Mouse (Mus musculus) intestine, embryonic 15.5 days (tissue): Measurements from ENCODE around the gene Ephb2. TPM values are rescaled to one million over a fixed set of nuclear protein-coding genes. Genes with fewer than 3 reads are reported as not detected.

ENCODE experiments used
- ATAC-seq: fragments of 200-750 bp; cut with Nextera tagmentation; 2 replicates; pipeline ENCODE4 v1.8.0; 2017; ENCODE audit warnings: moderate TSS enrichment, moderate library complexity
- H3K27ac ChIP-seq: fragments of 300-500 bp; sonication (generic); 2 replicates; pipeline ENCODE4 v1.5.1; 2015; ENCODE audit warnings: mild to moderate bottlenecking, inconsistent platforms
- H3K27me3 ChIP-seq: fragments of 300-500 bp; sonication (generic); replicated peaks from 2 replicates; pipeline ENCODE4 v1.6.1; 2015; ENCODE audit warnings: inconsistent platforms
- H3K36me3 ChIP-seq: fragments of 300-500 bp; sonication (generic); 2 replicates; pipeline ENCODE4 v1.6.1; 2015; ENCODE audit warnings: inconsistent platforms
- H3K4me1 ChIP-seq: fragments of 300-500 bp; sonication (generic); replicated peaks from 2 replicates; pipeline ENCODE4 v1.6.1; 2015; ENCODE audit warnings: inconsistent platforms
- H3K4me2 ChIP-seq: fragments of 300-500 bp; sonication (generic); replicated peaks from 2 replicates; pipeline ENCODE4 v1.6.1; 2015; ENCODE audit warnings: mild to moderate bottlenecking, inconsistent platforms
- H3K4me3 ChIP-seq: fragments of 300-500 bp; sonication (generic); replicated peaks from 2 replicates; pipeline ENCODE4 v1.5.1; 2015; ENCODE audit warnings: inconsistent platforms
- H3K9ac ChIP-seq: fragments of 300-500 bp; sonication (generic); 2 replicates; pipeline ENCODE4 v1.6.1; 2015; ENCODE audit warnings: inconsistent platforms
- H3K9me3 ChIP-seq: fragments of 300-500 bp; sonication (generic); 2 replicates; pipeline ENCODE4 v1.6.1; 2016; ENCODE audit warnings: inconsistent platforms
- WGBS: fragments of 180-500 bp; shearing (Covaris S2); methylation state at CpG from one replicate; pipeline ENCODE4 v1.1.7; 2015; 5-methylcytosine and 5-hydroxymethylcytosine counted together
- polyA plus RNA-seq: library from polyadenylated mRNA; unstranded; fragments of >200 nt; fragmentation: Nextera tagmentation; extraction: Ambion mirVana; gene quantifications from 2 replicates; pipeline ENCODE4 v1.2.1, GENCODE M21; 2015

Gene Ephb2
- polyA plus RNA-seq, 1 experiment from 2014 or later: 8.2 TPM

DNA sequence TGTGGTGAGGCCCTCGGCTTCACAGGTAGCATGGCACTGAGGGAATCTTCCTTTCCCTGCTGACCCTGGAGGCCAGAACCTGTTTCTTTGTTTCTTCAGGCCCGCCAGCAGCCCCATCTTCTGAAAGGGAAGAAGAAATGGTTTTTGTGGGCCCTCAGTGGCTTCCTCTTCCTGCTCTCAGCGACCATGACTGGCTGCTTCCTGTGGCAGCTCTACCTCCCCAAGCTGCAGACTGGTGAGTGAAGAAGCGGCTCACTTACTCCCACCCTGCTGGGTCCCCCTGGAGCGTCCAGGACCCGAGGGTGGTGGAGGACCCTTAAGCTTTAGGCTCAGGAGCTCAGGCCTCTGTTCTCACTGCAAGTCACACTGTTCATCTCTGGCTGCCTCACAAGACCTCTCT, 209.2 kb downstream of the Ephb2 start:
- H3K4me2 ChIP-seq: no peak overlapping the region
- ATAC-seq: no peak
- H3K4me3 ChIP-seq: no peak overlapping the region
- no peak overlapping the region for H3K9ac ChIP-seq
- no peaks in the 10 kb centered on the region for H3K36me3 ChIP-seq
- H3K4me1 ChIP-seq: no peaks in the 10 kb centered on the region
- H3K9me3 ChIP-seq: no peaks in the 10 kb centered on the region
- H3K27ac ChIP-seq: no peak overlapping the region
- H3K27me3 ChIP-seq: no peaks in the 10 kb centered on the region
- WGBS: 67% methylated on average over 6 of the region's 6 CpGs

DNA sequence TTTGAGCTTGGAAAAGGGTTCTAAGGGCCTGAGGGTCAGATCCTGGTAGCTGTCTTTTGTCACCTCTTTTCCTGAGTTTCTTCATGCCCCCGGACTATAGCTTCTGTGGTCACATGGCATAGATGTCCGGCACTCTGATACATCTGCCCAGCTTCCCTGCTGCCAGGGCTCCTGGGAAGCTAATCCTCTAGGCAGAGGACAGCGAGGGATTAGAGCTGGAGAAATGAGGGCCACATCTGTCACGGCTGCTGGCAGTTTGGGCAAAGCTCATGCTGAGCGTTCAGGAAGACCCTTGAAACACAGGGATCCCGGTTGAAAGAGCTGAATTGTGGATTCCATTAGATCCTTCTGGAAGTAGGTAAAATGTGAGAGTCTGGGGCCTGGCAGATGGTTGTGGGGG, 213.4 kb downstream of the Ephb2 start, which contains the start of gene Lactbl1:
TSS of gene Lactbl1 (plus strand) at position 234 of the 400 bp plus-strand sequence.
- Histone ChIP-seq H3K4me2 (no peak within 1 kb of the TSS), H3K36me3 (no peaks in the 10 kb centered on the region), H3K27ac (no peak within 1 kb of the TSS), H3K4me3 (no peak within 1 kb of the TSS), H3K27me3 (no peaks in the 10 kb centered on the region), H3K4me1 (no peaks in the 10 kb centered on the region), H3K9ac (no peak within 1 kb of the TSS), H3K9me3 (no peaks in the 10 kb centered on the region)
- WGBS: 58% methylated on average over 6 of the region's 6 CpGs
- ATAC-seq: no peak

GRCm38 (mm10) chr4:136621956-136622355, 213.8 kb downstream of the Ephb2 start:
- no peak overlapping the region for H3K27ac ChIP-seq
- H3K4me2 ChIP-seq: no peak overlapping the region
- H3K27me3 ChIP-seq: no peaks in the 10 kb centered on the region
- no peaks in the 10 kb centered on the region for H3K9me3 ChIP-seq
- no peak overlapping the region for H3K4me3 ChIP-seq
- 57% methylated on average over 5 of the region's 5 CpGs for WGBS
- ATAC-seq: no peak
- H3K9ac ChIP-seq: no peak overlapping the region
- no peaks in the 10 kb centered on the region for H3K4me1 ChIP-seq
- no peaks in the 10 kb centered on the region for H3K36me3 ChIP-seq

- Histone ChIP-seq H3K9ac (no peak overlapping the region), H3K27ac (no peak overlapping the region), H3K9me3 (no peaks in the 10 kb centered on the region), H3K36me3 (no peaks in the 10 kb centered on the region), H3K4me2 (no peak overlapping the region), H3K27me3 (no peaks in the 10 kb centered on the region), H3K4me1 (no peaks in the 10 kb centered on the region), H3K4me3 (no peak overlapping the region)
- no peak for ATAC-seq
- 3% methylated on average over 1 of the region's 1 CpGs for WGBS
Measured at GRCm38 (mm10) chr4:136621336-136621735, 214.5 kb downstream of the Ephb2 start.

- no peak overlapping the region for H3K27ac ChIP-seq
- H3K27me3 ChIP-seq: no peaks in the 10 kb centered on the region
- no peaks in the 10 kb centered on the region for H3K9me3 ChIP-seq
- H3K4me3 ChIP-seq: no peak overlapping the region
- H3K9ac ChIP-seq: no peak overlapping the region
- ATAC-seq: no peak
- WGBS: 56% methylated on average over 7 of the region's 7 CpGs
- no peaks in the 10 kb centered on the region for H3K36me3 ChIP-seq
- H3K4me1 ChIP-seq: no peaks in the 10 kb centered on the region
- H3K4me2 ChIP-seq: no peak overlapping the region
Measured at GRCm38 (mm10) chr4:136613657-136614056, 222.1 kb downstream of the Ephb2 start.

DNA sequence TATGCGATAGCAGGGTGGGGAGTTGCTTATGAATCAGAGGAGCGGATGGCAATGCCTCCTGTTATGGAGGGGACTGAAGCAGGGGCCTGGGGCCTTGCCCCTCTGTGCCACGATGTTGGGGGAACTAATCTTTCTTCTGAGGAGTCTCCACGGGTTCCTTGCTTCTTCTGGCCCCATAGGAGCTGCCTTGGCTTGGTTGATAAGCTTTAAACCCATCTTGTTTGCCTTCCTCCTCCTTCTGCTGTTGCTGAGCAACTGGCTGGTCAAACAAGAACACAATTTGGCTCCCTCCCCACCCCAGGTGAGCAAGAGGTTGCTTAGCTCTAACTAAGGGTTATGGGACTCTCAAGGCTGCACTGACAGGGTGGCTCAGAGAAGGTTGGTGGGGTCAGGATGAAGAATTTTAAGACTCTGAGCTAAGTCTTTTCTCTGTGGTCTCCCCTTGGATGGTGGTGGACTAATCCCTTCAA, 225.4 kb downstream of the Ephb2 start, which contains the start of gene Tex46:
TSS of gene Tex46 (plus strand) at position 51 of the 470 bp plus-strand sequence.
- no peaks in the 10 kb centered on the region for H3K27me3 ChIP-seq
- no peaks in the 10 kb centered on the region for H3K9me3 ChIP-seq
- H3K27ac ChIP-seq: no peak within 1 kb of the TSS
- no peak within 1 kb of the TSS for H3K4me3 ChIP-seq
- H3K36me3 ChIP-seq: no peaks in the 10 kb centered on the region
- no peak within 1 kb of the TSS for H3K9ac ChIP-seq
- WGBS: 51% methylated on average over 4 of the region's 4 CpGs
- H3K4me1 ChIP-seq: no peaks in the 10 kb centered on the region
- H3K4me2 ChIP-seq: no peak within 1 kb of the TSS
- no peak for ATAC-seq

- Histone ChIP-seq H3K4me2 (no peak overlapping the region), H3K9ac (no peak overlapping the region), H3K9me3 (no peaks in the 10 kb centered on the region), H3K36me3 (no peaks in the 10 kb centered on the region), H3K4me3 (no peak overlapping the region), H3K27ac (no peak overlapping the region), H3K27me3 (no peaks in the 10 kb centered on the region), H3K4me1 (0 out of 2 replicates have a peak, but pooled peaks cover under 1% of the 10 kb centered on the region)
- WGBS: 89% methylated on average over 19 of the region's 19 CpGs
- ATAC-seq: no peak
Measured at GRCm38 (mm10) chr4:136605756-136606485, 229.9 kb downstream of the Ephb2 start.

- peak within 1 kb of the TSS; percentile 89 for H3K27ac ChIP-seq
- under 1% methylated on average over 32 of the region's 45 CpGs for WGBS
- peak within 1 kb of the TSS; percentile 99 for H3K4me3 ChIP-seq
- H3K9me3 ChIP-seq: no peaks in the 10 kb centered on the region
- peaks cover 6% of the 10 kb centered on the region; the same call in 1 of the 2 replicates for H3K4me1 ChIP-seq
- peak; percentile 91 for ATAC-seq
- peak within 1 kb of the TSS; percentile 58 for H3K4me2 ChIP-seq
- H3K27me3 ChIP-seq: no peaks in the 10 kb centered on the region
- H3K36me3 ChIP-seq: no peaks in the 10 kb centered on the region
- H3K9ac ChIP-seq: peak within 1 kb of the TSS; percentile 99
Measured at GRCm38 (mm10) chr4:136602568-136602967, 233.2 kb downstream of the Ephb2 start, which contains the start of gene Kdm1a. Gene Kdm1a, minus strand, starts transcription at chr4:136602723.

DNA sequence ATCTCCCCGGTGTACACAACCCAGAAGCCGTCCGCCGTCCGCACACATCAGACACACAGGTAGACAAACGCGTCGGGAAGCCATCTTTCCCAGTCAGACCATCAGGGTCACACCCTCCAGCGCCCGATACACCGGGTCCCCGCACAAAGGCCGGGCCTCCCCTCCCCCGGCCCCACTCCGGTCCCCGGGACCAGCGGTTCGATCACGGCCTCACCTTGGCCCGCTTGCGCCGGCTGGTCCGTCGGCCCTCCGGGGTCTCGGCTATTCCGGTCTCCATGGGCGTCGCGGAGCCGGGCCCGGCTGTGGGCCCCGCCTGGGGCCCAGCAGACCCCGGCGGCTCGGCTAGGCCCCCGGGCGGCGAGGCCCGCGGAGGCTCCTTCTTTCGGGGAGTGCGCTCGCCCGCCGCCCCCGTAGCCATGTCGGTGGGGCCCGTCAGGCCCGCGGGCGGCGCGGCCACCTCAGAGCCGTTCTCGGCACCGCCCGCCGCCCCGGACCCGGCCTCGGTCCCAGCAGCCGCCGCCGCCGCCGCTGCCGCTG, 233.7 kb downstream of the Ephb2 start:
- WGBS: under 1% methylated on average over 55 of the region's 68 CpGs
- Histone ChIP-seq H3K4me3 (peak overlapping the region; percentile 99), H3K4me1 (peaks cover 6% of the 10 kb centered on the region; the same call in 1 of the 2 replicates), H3K4me2 (peak overlapping the region; percentile 58), H3K9me3 (no peaks in the 10 kb centered on the region), H3K9ac (peak overlapping the region; percentile 99), H3K36me3 (no peaks in the 10 kb centered on the region), H3K27me3 (no peaks in the 10 kb centered on the region), H3K27ac (peak overlapping the region; percentile 89)
- peak; percentile 69 for ATAC-seq

DNA sequence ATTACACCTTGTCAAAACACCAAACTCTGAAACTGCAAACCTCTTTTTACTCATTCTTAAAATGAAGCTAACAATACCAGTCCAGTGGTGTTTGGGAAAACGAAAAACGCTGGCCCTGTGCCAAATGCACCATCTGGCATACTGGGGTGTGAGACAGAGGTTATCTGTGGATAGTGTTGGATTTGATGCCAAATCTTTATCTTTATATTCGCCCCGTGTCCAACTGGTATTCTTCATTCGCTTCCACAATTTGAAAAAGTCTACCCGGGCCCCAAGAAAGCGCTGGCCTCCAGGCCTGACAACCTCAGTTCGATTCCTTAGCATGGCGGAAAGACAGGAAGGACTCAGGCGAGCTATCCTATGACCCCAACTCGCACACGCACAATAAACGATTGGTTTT, 234.3 kb downstream of the Ephb2 start:
- peak overlapping the region; percentile 58 for H3K4me2 ChIP-seq
- peak overlapping the region; percentile 99 for H3K9ac ChIP-seq
- peaks cover 6% of the 10 kb centered on the region; the same call in 1 of the 2 replicates for H3K4me1 ChIP-seq
- H3K27me3 ChIP-seq: no peaks in the 10 kb centered on the region
- no peak for ATAC-seq
- H3K9me3 ChIP-seq: no peaks in the 10 kb centered on the region
- peak overlapping the region; percentile 99 for H3K4me3 ChIP-seq
- WGBS: 1% methylated on average over 13 of the region's 13 CpGs
- no peaks in the 10 kb centered on the region for H3K36me3 ChIP-seq
- H3K27ac ChIP-seq: peak overlapping the region; percentile 89

- no peaks in the 10 kb centered on the region for H3K27me3 ChIP-seq
- H3K36me3 ChIP-seq: no peaks in the 10 kb centered on the region
- WGBS: 82% methylated on average over 2 of the region's 2 CpGs
- no peak overlapping the region for H3K27ac ChIP-seq
- peaks cover 9% of the 10 kb centered on the region; the same call in 1 of the 2 replicates for H3K4me1 ChIP-seq
- peak overlapping the region; percentile 99; the same call in 1 of the 2 replicates for H3K4me3 ChIP-seq
- H3K9ac ChIP-seq: no peak overlapping the region
- H3K4me2 ChIP-seq: peak overlapping the region; percentile 58
- no peak for ATAC-seq
- H3K9me3 ChIP-seq: no peaks in the 10 kb centered on the region
Measured at GRCm38 (mm10) chr4:136600536-136600935, 235.3 kb downstream of the Ephb2 start.

DNA sequence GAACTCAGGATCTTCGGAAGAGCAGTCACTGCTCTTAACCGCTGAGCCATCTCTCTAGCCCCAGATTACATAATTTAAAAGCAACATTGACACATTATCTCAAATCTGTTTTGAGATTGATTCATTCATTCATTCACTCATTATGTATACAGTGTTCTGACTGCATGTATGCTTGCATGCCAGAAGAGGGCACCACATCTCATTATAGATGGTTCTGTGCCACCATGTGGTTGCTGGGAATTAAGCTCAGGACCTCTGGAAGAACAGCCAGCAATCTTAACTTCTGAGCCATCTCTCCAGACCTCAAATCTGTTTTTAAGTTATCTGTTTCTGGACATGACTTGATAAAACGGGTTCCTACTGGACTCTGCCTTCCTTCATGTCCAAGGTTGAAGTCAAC, 235.9 kb downstream of the Ephb2 start:
- H3K4me2 ChIP-seq: no peak overlapping the region
- H3K27ac ChIP-seq: no peak overlapping the region
- H3K9ac ChIP-seq: no peak overlapping the region
- no peaks in the 10 kb centered on the region for H3K27me3 ChIP-seq
- no peak for ATAC-seq
- no peaks in the 10 kb centered on the region for H3K9me3 ChIP-seq
- no peak overlapping the region for H3K4me3 ChIP-seq
- H3K36me3 ChIP-seq: no peaks in the 10 kb centered on the region
- peaks cover 9% of the 10 kb centered on the region; the same call in 1 of the 2 replicates for H3K4me1 ChIP-seq
- WGBS: 92% methylated on average over 3 of the region's 3 CpGs
